Comparison of ENCODE assay signal across 11 mouse cellular contexts in genomic region chr2:156973316-156974100, GRCm38 (mm10). TPM values are rescaled to one million over a fixed set of nuclear protein-coding genes. Genes with fewer than 3 reads are reported as not detected.
DNase-seq lines count a peak whose midpoint lies in the region; ATAC-seq lines count a peak whose summit lies in the region.
"Had no signal": no experiment of that assay in that cellular context is flagged by ENCODE, and none has a peak within 500 bp of the region (broad histone marks: within the 10 kb centered on the region; RNA-seq: fewer than 3 reads in every experiment).

No protein-coding gene starts in this region.

- H3K9me3 ChIP-seq in liver, embryonic 11.5 days (ENCODE audit: control insufficient read depth, low read length) = no peaks in the 10 kb centered on the region
- H3K9me3 ChIP-seq: forebrain, embryonic 15.5 days; limb, embryonic 12.5 days had no signal

- peaks cover 6% of the 10 kb centered on the region for H3K4me1 ChIP-seq in liver, embryonic 11.5 days (replicated peaks; ENCODE audit: control insufficient read depth, insufficient read depth, low read length)
- H3K4me1 ChIP-seq: limb, embryonic 12.5 days had no signal

- no peak overlapping the region for H3K9ac ChIP-seq in liver, embryonic 11.5 days (ENCODE audit: low read depth, low read length)
- H3K9ac ChIP-seq: forebrain, embryonic 15.5 days; limb, embryonic 12.5 days had no signal

- peaks cover 4% of the 10 kb centered on the region; the same call in 1 of the 2 replicates for H3K36me3 ChIP-seq in liver, embryonic 11.5 days (ENCODE audit: control insufficient read depth, insufficient read depth, low read length)
- H3K36me3 ChIP-seq: forebrain, embryonic 15.5 days; limb, embryonic 12.5 days had no signal

- 80% methylated on average over 5 of the region's 5 CpGs for WGBS in liver, embryonic 11.5 days

- no peak overlapping the region for H3K4me3 ChIP-seq in liver, embryonic 11.5 days (ENCODE audit: low read depth, low read length)
- H3K4me3 ChIP-seq: forebrain, embryonic 15.5 days; limb, embryonic 12.5 days had no signal

- H3K4me2 ChIP-seq in liver, embryonic 11.5 days = no peak overlapping the region
- H3K4me2 ChIP-seq: forebrain, embryonic 15.5 days; limb, embryonic 12.5 days had no signal

- no peak for ATAC-seq in liver, embryonic 11.5 days (replicated peaks; ENCODE audit: low FRiP score)
- ATAC-seq: forebrain, embryonic 15.5 days; lung, postnatal 0 days had no signal

- no peak overlapping the region for H3K27ac ChIP-seq in liver, embryonic 11.5 days (ENCODE audit: low read depth, low read length)
- H3K27ac ChIP-seq: forebrain, embryonic 15.5 days; limb, embryonic 12.5 days had no signal

- H3K27me3 ChIP-seq in liver, embryonic 11.5 days (replicated peaks; ENCODE audit: control insufficient read depth, insufficient read depth, low read length) = no peaks in the 10 kb centered on the region
- H3K27me3 ChIP-seq: forebrain, embryonic 15.5 days; limb, embryonic 12.5 days had no signal

- DNase-seq in heart, adult 9 months (ENCODE audit: low spot score in 2 of 2) = peak; percentile 12 to 21
- DNase-seq in heart, adult 8-10 months (ENCODE audit: low spot score) = no peak
- DNase-seq in cerebellum, adult 18-20 months = peak; percentile 77 to 85
- peak; percentile 76 to 84 for DNase-seq in frontal cortex, postnatal 36 days (ENCODE audit: low spot score in 2 of 2)
- peak; percentile 71 for DNase-seq in right cerebral cortex, postnatal 10 days (ENCODE audit: low spot score in 2 of 2)
- no peak for DNase-seq in liver, embryonic 11.5 days (ENCODE audit: low spot score)
- no peak for DNase-seq in testis, postnatal 14 days (ENCODE audit: low spot score)
- DNase-seq: thymus, adult 18-20 months had no signal

RNA-seq across cellular contexts. Expression of gene Ndrg3, which starts 18.3 kb away (rescaled TPM):
- total RNA-seq in heart, adult 8-10 months (2022) = 10 to 100 TPM; 21.7 to 24.5 (median 22.1) TPM
- 58.9 and 68.3 TPM in 2 replicates for polyA plus RNA-seq in liver, embryonic 11.5 days (2014; fragmentation: Nextera tagmentation; extraction: Ambion mirVana)

RNA-seq across cellular contexts. Expression of gene Dsn1, which starts 33.4 kb away (rescaled TPM):
- 1 to 10 TPM; 1.1 to 2.2 (median 1.6) TPM for total RNA-seq in heart, adult 8-10 months (2022)
- 45.0 and 45.7 TPM in 2 replicates for polyA plus RNA-seq in liver, embryonic 11.5 days (2014; fragmentation: Nextera tagmentation; extraction: Ambion mirVana)

Comparison
In these comparisons a context has a peak if more than half of its experiments do, and no peak if none do; other contexts are left out.
1. DNase-seq: peak in heart, adult 9 months (2 of 2), cerebellum, adult 18-20 months (2 of 2), frontal cortex, postnatal 36 days (2 of 2) and right cerebral cortex, postnatal 10 days (2 of 2); none in heart, adult 8-10 months (single experiment), liver, embryonic 11.5 days (single experiment) and testis, postnatal 14 days (single experiment).